Mouse (Mus musculus): Measurements from ENCODE around the gene A930004D18Rik.

The A930004D18Rik gene

DNA sequence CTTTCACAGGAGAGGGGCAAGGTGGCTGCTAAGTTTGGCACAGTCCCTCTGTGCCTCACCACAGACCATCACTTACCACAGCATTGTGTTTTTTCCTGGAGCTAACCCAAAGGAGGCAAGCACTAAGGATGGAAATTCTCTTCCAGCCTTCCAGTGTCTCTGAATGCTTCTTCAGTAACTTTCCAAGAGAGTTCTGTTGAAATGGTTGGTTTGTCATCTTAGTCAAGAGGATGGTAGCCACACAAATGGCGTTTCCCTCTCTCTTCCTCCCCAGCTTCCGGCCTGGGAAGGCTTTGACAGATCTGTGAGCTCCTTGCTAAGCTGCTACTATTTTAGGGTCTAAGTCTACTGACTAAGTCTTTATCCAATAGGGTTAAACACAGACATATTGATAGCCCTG is at the start of gene A930004D18Rik:
Gene A930004D18Rik, minus strand, starts transcription at position 247 of the 400 bp plus-strand sequence.
- in situ Hi-C loops (cut with MboI, MseI) = no loop called here

- in situ Hi-C loops (cut with MboI, MseI) = no loop called here
Measured at GRCm38 (mm10) chr2:18080182-18080860, 42.8 kb upstream of the A930004D18Rik start.

- in situ Hi-C loops (cut with MboI, MseI) = no loop called here
Measured at GRCm38 (mm10) chr2:18071947-18072346, 34.4 kb upstream of the A930004D18Rik start.

DNA sequence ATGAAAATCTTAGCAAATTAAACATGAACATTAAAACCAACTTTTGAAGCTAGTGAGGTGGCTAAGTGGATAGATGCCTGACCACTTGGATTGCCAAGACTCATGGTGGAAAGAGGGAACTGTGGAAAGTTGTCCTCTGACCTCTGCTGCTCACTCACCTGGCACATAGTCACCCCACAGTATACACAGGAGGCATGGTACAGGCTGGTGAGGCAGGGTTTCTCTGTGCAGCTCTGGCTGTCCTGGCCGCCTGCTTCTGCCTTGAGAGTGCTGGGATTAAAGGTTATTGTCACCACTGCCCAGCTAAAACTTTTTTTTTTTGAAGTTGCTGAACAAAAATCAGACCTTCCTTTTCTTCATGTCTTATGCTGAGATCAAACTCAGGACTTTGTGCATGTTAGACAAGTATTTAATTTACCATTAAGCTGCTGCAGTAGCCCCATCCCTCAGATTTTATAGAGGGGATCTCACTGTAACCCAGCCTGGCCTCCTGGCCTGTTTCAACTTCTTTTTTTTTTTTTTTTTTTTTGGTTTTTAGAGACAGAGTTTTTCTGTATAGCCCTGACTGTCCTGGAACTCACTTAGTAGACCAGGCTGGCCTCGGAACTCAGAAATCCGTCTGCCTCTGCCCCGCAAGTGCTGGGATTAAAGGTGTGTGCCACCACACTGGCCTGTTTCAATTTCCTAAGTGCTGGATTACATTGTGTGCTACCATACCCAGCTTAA is 30.7 kb upstream of the A930004D18Rik start:
- in situ Hi-C loops (cut with MboI, MseI) = no loop called here

GRCm38 (mm10) chr2:18066436-18066835 is 28.9 kb upstream of the A930004D18Rik start:
- in situ Hi-C loops (cut with MboI, MseI) = no loop called here

GRCm38 (mm10) chr2:18065708-18066030 is 28.1 kb upstream of the A930004D18Rik start:
- in situ Hi-C loops (cut with MboI, MseI) = no loop called here

DNA sequence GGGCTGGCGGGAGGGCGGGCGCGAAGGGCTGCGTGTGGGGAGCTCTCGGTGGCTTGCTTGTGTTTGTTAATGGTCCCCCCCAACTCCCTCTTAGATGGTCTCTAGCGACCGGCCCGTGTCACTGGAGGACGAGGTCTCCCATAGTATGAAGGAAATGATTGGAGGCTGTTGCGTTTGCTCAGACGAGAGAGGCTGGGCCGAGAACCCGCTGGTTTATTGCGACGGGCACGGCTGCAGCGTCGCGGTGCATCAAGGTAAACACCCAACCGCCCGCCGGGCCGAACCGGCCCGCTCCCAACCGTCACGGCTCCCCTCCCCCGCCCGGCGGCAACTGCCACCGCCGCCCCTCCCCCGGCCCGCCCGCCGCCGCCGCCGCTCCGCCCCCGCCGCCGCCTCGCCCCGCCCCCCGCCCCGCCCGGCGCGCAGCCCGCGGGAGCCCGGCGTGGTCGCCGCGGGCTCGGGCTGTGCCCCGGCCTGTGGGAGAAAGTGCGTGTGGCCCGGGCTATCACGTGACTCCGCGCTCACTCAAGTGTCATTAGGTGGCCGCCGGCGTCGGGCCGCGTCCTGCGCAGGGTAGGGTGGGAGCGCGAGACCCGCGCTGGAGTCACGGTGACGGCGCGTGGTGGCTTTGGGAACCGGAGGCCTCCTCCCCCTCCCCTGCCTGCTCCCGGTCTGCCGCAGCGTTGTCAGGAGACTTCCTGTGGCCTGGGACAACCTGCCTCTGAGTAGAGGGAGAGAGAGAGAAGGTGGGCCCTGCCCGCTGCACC is 27.6 kb upstream of the A930004D18Rik start:
- in situ Hi-C loops (cut with MboI, MseI) = no loop called here

DNA sequence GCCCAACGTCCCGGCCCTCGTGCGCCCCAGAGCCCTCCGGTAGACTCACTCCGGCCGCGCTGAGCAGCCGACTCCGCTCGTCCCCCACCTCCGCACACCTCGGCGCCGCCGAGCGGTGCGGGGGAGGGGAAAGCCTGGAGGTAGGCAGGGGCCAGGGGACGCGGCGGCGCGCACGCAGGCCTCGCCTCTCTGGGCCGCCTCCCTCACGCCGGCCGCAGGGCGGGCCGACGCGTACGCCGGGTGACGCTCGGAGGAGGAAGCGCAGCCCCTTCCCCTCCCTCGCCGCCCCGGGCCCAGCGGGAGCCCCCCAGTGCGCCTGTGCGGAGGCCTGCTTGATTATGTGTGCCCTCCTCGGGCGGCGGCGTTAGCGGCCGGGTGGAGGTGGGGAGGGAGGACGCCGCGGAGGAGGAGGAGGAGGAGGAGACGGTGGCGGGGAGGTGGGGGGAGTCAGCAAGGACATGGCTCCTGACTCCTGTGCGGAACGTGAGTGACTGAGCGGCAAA is 26.9 kb upstream of the A930004D18Rik start:
- in situ Hi-C loops (cut with MboI, MseI) = no loop called here

DNA sequence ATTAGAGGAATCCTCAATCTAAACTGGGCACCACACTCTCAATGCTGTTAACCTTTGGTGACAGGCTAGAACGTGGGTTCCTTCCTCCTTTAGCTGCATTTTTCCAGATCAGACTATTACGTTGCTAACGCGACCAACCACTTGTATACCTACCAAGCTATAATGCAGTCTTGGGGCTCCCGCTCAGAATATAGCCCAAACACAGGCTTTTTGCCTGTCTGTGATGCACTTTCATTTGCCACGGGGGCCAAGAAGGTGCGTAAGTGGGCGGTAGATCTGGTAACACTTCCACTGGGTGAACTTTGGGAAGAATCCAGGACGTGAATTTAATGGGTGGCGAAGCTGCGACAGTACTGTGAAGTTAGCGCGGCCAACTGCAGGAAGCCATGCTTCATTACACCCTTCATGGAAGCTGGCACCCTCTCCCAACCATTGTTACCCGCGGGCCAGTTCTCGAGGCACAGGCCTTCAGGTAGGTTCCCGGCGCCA is 26.3 kb upstream of the A930004D18Rik start:
- in situ Hi-C loops (cut with MboI, MseI) = no loop called here

- in situ Hi-C loops (cut with MboI, MseI) = no loop called here
Measured at GRCm38 (mm10) chr2:18060396-18060795, 22.9 kb upstream of the A930004D18Rik start.

DNA sequence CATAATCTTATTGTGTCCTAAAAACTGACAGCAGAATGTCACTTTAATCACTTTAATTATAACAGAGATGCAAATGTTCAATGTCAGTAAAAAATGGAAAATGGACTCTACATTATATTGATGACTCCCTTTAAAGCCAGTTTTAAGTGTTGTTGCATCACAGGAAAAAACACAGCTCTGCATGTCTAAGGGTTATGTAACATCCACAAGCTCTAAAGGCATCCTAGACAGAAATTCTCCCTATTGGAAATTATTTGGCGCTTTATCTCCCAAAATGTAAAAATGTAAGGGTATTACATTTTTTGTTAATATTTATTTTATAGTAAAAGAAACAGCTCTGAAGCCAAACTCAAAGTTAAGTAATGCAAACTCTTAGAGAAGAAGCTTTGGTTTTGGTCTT is 22.4 kb upstream of the A930004D18Rik start:
- in situ Hi-C loops (cut with MboI, MseI) = loop anchor here (5.0 kb wide), 1 partner anchor 622 kb away; no protein-coding TSS in a partner anchor

GRCm38 (mm10) chr2:18059063-18059462 is 21.5 kb upstream of the A930004D18Rik start:
- in situ Hi-C loops (cut with MboI, MseI) = loop anchor here (5.0 kb wide), 1 partner anchor 623 kb away; no protein-coding TSS in a partner anchor

GRCm38 (mm10) chr2:18058146-18058708 is 20.7 kb upstream of the A930004D18Rik start:
- in situ Hi-C loops (cut with MboI, MseI) = loop anchor here (5.0 kb wide), 1 partner anchor 624 kb away; no protein-coding TSS in a partner anchor

- in situ Hi-C loops (cut with MboI, MseI) = loop anchor here (5.0 kb wide), 1 partner anchor 625 kb away; no protein-coding TSS in a partner anchor
Measured at GRCm38 (mm10) chr2:18057336-18058145, 20.0 kb upstream of the A930004D18Rik start.

DNA sequence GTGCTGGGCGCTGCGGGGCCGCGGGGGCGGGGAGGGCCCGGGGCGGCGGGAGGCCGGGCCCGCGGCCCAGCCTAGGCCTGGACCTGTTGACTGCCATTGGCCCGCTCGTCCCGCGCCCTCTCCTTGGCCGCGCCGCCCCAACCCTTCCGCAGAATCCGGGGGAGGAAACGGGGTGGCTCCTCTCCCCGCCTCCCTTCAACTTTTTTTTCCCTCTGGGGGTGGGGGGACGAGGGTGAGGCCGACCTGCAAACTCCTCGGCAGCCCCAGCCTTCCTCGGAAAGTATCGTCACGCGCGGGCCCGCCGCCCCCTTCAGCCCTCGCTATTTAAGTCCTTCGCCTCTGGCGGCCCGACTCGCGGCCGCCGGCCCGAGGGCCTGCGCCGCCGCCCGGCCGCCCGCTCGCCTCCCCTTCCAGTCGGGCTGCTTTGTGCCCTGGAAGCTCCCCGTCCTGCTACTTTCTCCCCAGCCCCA is 19.3 kb upstream of the A930004D18Rik start:
- in situ Hi-C loops (cut with MboI, MseI) = loop anchor here (5.0 kb wide), 1 partner anchor 625 kb away; no protein-coding TSS in a partner anchor

GRCm38 (mm10) chr2:18055929-18056785 is 18.6 kb upstream of the A930004D18Rik start:
- in situ Hi-C loops (cut with MboI, MseI) = loop anchor here (5.0 kb wide), 1 partner anchor 626 kb away; no protein-coding TSS in a partner anchor

GRCm38 (mm10) chr2:18055016-18055928 is 17.7 kb upstream of the A930004D18Rik start, which contains the start of gene Mllt10:
Mllt10 (plus strand) TSS chr2:18055237.
- in situ Hi-C loops (cut with MboI, MseI) = loop anchor here (5.0 kb wide), 1 partner anchor 627 kb away; no protein-coding TSS in a partner anchor

DNA sequence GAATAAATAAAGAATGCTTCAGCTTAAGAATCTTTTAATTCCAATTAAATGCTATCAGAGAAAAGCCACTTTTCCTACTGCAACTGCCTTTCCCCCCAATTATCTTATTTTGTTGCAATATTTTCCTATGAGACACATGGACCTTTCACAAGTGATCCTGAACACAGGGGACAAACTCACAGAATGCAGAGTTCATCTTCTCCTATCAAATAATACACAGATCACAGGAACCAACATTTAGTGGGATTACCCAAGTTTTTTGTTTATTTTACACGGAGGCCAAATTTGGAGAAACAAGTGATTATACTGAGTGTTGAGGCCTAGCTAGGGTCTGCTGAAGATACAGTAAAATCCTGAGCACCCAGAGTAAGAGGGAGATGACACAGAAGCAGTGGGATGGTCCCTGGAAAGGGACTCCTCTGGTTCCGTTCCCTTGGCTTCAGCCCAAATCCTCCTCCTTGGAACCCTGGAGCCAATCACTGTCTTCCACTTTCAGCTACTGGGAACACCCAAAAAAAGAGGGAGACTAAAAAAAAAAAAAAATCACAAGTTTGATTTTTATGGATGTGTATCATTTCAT is 16.5 kb upstream of the A930004D18Rik start:
- in situ Hi-C loops (cut with MboI, MseI) = no loop called here
